Mouse (Mus musculus): ENCODE measurements around the gene Ssr1. TPM values are rescaled to one million over a fixed set of nuclear protein-coding genes. Genes with fewer than 3 reads are reported as not detected.

Gene Ssr1
- total RNA-seq, 2 experiments from 2014 or later = 55.6 to 68.6 TPM

DNA sequence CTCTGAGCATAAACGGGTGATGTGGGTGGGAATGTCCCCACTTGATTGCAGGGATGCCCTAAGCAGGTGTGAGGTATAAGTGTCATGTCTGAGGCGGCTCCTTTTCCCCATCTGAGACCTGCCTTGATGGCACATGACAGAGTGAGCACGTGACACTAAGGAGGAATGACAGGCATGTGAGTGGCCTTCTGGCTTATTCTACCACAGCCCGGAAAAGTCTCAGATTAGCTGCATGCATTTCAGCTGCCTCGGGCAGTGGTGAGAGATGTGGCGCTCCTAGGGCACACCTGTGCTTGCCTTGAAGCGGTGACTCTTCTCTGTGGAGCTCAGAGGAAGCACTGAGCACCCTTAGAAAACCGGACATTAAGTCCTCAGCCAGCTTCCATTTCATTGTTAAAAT, 48.6 kb downstream of the Ssr1 start:
- no peak for DNase-seq

DNA sequence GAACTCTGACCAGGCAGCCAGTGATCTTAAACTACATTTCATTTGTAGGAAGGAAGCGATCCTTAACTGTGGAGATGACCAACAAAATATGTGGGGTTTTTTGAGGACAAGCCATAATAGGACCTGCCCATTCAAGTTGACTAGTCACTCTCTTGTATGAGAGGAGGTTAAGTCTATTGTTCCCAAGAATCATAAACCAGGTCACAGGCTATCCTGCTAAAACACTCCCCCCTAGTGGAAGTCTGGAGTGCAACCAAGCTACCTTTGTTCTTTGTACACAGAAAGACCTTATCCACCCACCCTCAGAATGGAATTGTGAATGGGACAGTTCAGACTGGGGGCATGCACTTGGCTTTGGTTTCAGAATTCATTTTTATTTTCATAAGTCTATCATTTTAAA, 49.7 kb downstream of the Ssr1 start:
- DNase-seq = no peak

DNA sequence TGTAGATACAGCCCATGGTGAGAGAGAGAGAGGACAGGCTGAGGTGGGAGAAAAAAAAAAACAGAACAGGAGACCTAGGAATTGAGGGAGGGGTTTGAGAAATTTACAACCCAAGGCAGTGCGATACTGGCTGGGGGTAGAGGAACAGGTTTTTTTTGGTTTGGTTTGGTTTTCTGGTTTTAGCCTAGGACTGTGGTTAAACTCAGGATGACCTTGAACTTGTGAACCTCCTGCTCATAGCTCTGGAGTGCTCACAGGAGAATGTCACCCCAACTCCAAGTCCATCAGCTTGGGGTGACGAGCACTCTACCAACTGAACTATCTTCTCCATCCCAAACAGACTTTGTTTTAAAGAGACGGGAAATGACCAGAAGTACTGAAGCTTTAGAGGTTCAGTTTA, 50.6 kb downstream of the Ssr1 start:
- no peak for DNase-seq

DNA sequence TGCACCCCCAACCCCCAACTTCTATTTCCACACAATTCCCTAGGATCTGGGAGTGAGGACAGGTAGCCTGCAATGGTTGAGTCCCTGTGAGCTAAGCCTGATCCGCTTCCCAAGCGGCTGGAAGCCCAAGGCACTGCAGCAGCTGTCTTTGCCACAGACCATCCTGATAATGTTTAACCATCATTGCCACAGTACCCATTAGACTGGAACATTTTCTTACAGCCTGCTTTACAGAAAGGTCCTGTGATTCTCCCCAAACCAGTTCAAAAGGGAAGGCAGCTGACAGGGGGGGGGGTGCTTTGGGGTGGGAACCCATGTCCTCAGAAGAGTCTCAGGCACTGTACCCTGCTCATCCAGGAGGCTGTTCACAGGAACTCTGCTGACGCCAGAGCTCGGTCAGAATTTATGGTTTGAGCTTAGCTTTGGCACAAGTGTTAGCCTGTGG, 51.1 kb downstream of the Ssr1 start:
- no peak for DNase-seq

DNA sequence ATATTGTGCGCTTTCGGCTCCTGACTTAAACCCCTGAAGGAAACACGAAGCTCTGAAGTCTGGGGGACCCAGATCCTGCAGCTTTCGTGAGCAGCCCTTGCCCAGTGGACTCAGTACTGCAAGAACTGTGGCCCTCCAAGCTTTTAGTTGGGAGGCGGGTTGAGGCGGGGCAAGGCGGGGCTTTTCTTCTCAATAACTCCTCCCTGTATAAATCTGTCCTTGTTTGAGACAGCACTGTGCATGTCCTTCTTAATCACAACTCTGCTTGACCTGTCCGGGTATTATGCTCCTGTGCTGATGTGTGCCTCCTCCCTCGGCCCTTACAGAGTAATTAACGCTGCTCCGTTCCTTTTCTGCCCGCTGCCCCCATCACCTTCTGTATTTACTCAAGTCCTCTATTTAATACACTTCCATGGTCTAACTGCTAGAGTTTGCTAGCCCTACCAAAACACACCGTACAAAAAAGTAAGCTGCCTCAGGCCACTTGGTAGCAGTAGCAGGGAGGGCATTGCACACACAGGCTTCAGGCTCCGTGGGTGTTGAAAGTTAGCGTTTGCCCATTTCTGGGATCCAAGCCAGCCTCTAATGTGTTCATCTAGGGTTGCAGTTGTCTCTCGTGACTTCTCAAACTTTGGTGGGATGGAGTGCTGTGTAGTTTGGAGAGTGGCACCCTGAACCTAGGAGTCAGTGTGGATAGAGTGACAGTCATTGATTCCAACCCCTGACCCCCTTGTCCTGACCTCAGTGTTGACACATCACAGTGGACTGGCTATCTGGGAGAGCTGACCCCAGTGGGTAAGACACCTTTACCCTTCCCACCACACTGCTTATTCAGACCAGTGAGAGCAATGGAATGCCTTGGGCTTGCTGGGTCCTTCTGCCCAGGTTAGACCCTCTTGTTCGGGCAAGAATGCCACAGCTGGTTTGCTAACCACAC, 51.8 kb downstream of the Ssr1 start:
- no peak for DNase-seq

DNA sequence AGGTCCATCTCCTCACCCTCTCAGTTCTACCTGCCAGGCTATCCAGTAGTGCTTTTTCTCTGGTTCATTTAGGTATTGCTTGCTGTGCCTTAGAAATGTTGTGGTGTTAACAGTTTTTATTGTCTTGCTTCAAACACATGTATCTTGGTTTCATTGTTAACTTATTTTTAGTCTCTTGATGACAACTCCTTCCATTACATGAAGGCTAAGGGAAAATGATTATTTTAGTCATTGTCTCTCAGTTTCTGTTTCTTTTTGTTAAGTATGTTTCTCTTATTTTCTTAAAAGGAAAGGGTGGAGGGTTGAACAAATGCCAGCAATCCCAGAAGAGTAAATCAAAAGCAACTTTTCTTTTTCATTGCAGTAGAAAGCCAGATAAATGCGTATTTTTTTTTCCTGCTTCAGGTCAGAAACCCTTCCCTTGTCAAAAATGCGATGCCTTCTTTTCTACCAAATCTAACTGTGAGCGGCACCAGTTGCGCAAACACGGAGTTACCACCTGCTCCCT, 52.8 kb downstream of the Ssr1 start:
- DNase-seq = no peak

DNA sequence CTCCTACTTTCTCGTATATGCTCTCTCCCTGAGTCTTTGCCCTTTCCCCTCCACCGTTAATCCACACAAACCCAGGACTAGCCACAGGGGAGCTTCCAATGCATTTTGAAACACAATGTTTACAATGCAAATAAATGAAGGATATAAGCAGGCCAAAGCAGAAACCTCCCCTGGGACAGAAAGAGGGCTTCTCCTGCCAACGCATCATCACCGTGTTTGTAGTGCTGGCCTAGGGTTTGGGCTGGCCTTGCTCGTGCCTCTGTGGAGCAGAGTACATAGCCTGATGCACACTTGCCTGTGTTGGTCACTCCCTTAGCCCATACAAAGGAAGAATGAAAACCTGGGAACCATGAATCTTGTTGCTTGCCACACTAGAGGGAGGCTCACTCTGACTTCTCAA, 53.4 kb downstream of the Ssr1 start:
- DNase-seq = no peak

DNA sequence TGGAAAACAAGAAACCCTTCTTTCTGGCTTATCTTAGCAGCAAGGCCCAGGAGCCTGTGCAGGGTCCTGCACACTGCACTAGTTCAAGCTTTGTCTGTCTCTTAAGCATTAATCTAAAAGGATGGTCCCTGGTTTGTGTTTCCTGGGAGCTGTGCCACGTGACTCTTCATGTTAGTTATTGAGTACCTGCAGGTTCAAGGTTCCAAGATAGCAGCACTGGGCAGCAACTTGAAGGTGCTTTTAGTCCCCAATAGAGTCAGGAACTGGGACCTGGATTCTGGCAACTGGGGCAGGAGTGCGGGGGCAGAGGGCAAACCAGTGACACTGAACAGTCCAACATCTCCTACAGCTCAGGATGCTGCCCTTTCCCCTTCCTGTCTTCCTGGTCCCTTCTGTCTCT, 53.9 kb downstream of the Ssr1 start:
- DNase-seq = no peak

DNA sequence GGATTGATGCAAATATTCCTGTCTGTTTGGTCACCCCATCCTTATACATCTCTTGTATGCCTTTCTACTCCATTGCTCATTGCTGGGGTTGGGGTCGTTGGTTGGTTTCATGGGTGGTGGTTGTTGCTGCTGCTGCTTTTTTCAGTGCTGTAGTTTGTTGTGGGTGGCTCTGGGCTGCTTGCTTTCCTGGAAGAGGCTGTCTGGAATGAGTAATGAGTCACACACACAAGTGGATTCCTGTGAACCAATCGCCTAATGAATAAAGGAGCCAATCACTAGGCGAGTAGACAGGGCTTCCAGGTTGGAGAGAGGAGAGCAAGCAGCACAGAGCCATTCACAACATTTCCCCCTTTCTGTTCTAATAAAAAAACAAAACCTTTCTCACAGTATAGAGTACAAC, 57.7 kb downstream of the Ssr1 start:
- no peak for DNase-seq

DNA sequence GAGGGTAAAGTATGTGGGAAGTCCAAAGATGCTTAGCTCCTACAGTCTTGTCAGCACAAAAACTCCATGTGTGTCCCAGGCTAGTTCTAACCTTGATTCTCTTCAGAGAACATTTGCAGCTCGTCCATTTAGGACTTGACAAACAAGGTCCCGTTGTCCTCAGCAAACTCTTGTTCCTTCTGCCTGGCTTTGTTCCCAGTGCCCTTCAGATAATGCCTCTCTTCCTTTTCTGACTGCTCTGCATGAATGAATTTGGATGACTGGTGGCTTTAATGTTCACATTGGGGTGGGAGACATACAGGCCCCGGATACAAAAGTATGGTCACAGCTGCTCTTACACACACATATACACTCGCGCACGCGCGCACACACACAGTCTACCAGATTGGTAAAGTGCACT, 59.1 kb downstream of the Ssr1 start:
- no peak for DNase-seq

DNA sequence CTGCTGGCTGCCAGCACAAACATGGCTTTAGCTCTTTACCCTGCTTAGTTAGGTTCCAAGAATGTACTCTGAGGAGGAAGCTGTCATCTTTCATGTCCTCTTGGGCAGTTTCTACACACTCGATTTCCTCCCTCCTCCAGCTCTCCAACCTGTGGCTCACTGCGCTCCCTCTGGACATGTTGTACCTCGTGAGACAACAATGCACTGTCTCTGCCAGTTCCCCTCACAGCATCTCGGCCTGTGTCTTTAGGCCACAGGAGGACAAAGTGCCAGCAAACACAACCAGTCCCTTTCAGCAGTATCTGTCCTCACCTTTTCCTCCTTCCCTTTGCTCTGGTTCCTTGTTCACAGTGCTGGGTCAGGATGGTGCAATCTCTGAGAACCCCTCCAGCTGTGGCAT, 59.9 kb downstream of the Ssr1 start:
- no peak for DNase-seq

DNA sequence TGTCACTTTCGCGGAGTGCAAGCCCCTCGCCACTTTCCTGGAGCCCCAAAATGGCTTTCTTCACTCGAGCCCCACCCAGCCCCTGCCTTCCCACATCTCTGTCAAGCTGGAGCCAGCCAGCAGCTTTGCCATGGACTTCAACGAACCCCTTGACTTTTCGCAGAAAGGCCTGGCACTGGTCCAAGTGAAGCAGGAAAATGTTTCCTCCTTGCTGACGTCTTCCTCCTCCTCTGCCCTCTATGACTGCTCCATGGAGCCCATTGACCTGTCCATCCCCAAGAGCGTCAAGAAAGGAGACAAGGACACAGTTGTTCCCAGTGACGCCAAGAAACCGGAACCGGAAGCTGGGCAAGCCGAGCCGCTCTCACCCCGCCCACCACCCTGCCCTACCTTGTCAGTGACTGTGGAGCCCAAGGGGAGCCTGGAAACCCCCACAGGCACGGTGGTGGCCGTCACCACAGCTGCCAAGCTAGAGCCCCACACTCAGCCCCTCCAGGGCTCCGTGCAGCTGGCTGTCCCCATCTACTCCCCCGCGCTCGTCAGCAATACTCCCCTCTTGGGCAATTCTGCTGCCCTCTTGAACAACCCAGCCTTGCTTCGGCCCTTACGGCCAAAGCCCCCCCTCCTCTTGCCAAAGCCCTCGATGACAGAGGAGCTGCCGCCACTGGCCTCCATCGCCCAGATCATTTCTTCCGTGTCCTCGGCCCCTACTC, 62.7 kb downstream of the Ssr1 start:
- no peak for DNase-seq

DNA sequence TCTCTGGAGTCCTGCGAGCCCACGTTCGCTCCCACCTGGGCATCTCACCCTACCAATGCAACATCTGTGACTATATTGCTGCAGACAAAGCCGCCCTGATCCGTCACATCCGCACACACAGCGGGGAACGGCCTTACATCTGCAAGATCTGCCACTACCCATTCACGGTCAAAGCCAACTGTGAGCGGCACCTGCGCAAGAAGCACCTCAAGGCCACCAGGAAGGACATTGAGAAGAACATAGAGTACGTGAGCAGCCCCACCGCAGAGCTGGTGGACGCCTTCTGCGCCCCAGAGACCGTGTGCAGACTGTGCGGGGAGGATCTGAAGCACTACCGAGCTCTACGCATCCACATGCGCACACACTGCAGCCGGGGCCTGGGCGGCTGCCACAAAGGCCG, 63.4 kb downstream of the Ssr1 start:
- DNase-seq = no peak

DNA sequence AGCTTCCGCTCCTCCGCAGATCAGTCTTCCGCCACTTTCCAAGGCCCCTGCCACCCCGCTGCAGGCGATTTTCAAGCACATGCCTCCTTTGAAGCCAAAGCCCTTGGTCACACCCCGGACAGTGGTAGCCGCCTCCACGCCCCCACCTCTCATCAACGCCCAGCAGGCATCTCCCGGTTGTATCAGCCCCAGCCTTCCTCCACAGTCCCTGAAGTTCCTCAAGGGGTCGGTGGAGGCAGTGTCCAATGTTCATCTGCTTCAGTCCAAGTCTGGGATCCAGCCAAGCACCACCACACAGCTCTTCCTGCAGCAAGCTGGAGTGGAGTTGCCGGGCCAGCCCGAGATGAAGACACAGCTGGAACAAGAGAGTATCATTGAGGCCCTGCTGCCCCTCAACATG, 63.9 kb downstream of the Ssr1 start:
- DNase-seq = no peak

DNA sequence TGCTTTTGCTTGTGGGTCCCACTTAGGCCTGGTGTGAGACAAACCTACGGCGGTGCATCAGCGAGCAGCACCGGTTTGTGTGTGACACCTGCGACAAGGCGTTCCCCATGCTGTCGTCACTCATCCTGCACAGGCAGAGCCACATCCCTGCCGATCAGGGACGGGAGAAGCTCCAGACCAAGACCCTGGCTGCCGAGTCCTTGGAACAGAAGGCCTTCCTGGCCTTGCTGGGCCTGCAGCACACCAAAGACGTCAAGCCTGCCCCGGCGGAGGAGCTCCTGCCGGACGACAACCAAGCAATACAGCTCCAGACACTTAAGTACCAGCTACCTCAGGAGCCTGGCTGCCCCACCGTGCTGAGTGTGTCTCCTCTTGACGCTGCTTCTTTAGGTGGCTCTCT, 64.5 kb downstream of the Ssr1 start:
- DNase-seq = no peak

DNA sequence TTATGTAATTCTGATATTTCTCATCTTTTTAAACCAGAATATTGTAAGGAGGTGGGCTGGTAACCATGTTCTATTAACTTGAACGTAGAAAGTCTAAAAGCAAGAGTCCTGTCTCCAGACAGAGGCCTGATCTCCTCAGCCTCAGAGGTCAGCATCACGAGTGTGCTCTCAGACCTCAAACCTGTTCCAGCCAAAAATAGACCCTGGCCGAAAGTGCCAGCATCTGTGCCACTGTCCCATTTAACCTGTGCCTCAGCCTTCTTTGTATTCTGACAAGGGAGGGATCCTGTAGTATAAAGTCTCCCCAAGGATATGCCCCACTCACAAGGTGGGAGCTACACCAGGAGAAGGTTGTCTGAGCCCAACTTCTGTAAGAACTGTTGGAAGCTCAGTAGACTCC, 67.6 kb downstream of the Ssr1 start:
- no peak for DNase-seq

DNA sequence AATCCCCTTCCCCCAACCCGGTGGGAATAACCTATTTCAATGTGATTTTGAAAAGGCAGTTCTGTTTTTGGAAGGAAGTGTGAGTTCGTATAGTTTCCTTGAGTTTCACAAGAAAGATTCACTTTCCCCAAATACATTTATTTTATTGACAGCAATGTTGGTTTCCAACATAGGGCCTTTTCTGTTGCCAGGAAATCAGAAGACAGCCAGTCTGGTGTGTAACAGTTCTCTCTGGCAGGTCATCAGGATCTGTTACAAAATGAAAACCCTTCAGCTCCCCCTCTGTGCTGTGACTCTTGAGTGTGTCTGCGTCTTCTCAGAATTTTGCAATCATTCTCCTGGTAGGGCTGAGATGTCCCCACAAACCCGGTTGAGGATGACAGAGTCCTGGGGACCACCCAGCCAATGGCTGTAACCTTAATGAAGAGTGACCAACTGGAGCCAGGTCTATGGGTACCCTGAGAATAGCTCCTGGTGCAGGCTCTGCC, 69.5 kb downstream of the Ssr1 start:
- DNase-seq = no peak

DNA sequence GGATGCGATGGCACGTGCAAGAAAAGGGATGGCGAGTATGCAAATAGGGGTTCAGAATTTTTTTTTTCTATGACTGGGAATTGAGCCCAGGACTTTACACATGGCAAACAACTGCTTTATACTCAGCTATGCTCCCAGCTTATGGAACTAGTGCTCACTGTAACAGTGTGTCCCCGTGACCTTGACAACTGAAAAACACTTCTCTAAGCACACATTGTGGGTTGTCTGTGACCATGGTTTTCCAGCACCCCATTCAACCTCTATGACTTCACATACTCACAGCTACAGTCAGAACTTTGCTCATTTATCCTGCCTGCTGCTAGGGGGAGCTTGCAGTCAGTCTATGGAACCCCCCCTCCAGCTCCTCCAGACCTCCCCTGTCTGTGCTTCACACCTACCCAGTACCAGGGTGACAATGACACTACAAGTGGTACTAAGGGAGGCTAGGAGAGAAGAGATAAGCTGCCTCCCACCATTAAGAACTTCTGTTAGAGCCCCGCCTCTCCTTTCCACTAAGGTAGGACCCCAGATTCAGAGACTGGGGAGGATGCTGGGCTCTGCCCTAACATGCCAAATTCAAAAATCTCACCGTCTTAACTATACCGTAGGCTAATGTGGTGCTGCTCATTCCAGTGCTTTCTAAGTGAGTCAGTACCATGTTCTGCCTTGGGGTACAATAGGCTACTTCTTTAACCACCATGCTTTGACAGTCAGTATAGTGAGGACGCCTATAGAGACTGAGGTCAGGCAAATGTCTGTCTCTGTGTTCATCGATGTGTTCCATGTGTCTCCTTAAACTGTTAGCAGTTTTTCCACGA, 70.2 kb downstream of the Ssr1 start:
- DNase-seq = no peak

DNA sequence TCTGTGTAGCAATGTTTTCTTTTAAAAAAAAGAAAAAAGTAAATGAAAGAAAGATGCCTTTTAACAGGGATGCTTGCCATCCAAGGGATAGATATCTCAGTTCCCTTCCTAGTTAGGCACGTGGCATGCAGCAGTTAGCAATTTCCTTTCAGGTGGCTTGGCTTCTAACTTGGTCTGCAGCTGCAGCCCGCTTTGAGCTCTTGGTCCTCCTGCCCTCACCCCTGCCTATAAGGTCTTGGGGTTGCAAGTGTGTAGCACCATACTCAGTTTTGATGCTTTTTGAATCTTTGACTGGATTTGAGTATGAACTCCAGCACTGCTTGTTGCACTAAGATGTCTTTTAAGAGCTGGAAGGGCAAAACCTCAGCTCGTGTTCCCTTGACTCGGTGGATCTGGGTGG, 70.9 kb downstream of the Ssr1 start:
- no peak for DNase-seq

DNA sequence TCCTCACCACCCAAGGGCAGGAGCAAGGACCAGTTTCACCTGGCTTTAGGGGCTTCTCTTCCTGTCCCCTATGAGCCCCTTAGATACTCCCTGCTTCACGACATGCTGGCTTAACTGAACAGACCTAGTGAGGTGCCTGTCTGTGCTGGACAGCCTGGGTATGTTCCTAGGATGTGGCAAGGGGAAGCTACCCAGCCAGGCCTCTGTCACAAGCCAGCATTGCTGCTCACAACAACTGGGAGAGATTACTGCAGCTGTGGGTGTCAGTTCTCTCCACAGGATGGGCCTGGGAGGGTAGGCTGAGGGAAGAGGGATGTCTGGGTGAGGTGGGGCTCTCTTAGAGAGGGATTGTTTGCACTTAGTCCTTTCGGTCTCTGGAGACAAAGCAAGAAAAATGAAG, 73.3 kb downstream of the Ssr1 start:
- DNase-seq = peak; percentile 37

DNA sequence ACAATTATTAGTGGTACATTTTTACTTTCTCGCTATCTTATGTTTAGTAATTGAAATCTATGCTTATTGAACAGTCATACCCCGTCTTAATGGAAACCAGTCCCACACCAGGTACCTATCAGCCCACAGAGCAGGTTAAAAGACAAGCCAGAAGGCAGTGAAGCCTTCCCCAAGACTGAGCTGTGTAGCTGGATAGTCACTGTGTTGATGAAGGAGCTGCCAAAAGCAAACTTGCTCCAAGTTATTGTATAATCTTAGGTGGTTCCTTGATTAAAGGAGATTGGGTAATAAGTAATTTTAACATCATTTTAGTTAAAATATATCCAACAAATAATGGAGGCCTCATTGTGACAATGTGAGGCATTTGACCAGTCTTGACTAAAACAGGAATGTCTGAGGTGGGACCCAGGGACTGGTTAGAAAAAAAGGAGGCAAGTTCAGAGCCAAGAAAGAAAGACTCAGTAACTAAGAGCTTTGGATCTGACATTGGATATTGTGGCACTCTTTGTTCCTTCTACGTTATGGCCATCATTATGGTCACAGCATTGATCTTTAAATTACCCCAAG, 74.2 kb downstream of the Ssr1 start:
- DNase-seq = no peak
